Mouse (Mus musculus) CH12.LX (cell line): ENCODE results near the gene Ttc7. TPM values are rescaled to one million over a fixed set of nuclear protein-coding genes. Genes with fewer than 3 reads are reported as not detected.

Source experiments
- DNase-seq: peaks from one replicate; pipeline ENCODE4 v3.0.0-alpha.2; 2013; ENCODE audit errors: extremely low read depth
- H3K27ac ChIP-seq: 2 replicates; pipeline ENCODE4 v1.5.1; 2012; ENCODE audit warnings: low read depth, mild to moderate bottlenecking, control low read depth, moderate library complexity; ENCODE audit not compliant: insufficient read depth
- H3K27me3 ChIP-seq: replicated peaks from 2 replicates; pipeline ENCODE3; 2012; ENCODE audit warnings: inconsistent platforms
- H3K36me3 ChIP-seq, 2 experiments: replicated peaks in 1 of 2; 2 replicates each; pipeline versions ENCODE3 to v1.6.1; 2012; ENCODE audit warnings: inconsistent platforms in 1 of 2, low read length in 1 of 2, mild to moderate bottlenecking in 1 of 2, mixed read lengths in 1 of 2, moderate library complexity in 1 of 2; ENCODE audit not compliant: control insufficient read depth in 1 of 2, insufficient read depth in 1 of 2
- H3K4me1 ChIP-seq, 2 experiments: 2 replicates each; pipeline ENCODE4 v1.6.1; 2012; ENCODE audit warnings: inconsistent platforms in 1 of 2, moderate library complexity in 1 of 2; ENCODE audit not compliant: insufficient read depth in 2 of 2, control insufficient read depth in 1 of 2
- H3K4me2 ChIP-seq: 2 replicates; pipeline ENCODE4 v1.6.1; 2012; ENCODE audit warnings: low read depth, mild to moderate bottlenecking, control low read depth; ENCODE audit not compliant: poor library complexity, insufficient read depth, severe bottlenecking
- H3K4me3 ChIP-seq, 3 experiments: fragments of 150-350 bp in 1 of 3; sonication (generic) in 1 of 3; replicated peaks in 1 of 3; 2 replicates each; pipeline versions ENCODE3 to v1.5.1; 2011 to 2012; ENCODE audit warnings: low read depth in 2 of 3, low read length in 2 of 3, mild to moderate bottlenecking in 2 of 3, moderate library complexity in 2 of 3, control low read depth in 1 of 3, improper control_type of control experiment in 1 of 3, inconsistent platforms in 1 of 3, mixed read lengths in 1 of 3; ENCODE audit not compliant: poor library complexity in 1 of 3
- H3K79me2 ChIP-seq: replicated peaks from 2 replicates; pipeline ENCODE4 v1.6.1; 2012; ENCODE audit warnings: mild to moderate bottlenecking, moderate library complexity; ENCODE audit not compliant: control insufficient read depth, poor library complexity, insufficient read depth, severe bottlenecking; ENCODE audit errors: extremely low read depth
- H3K9ac ChIP-seq: 2 replicates; pipeline ENCODE4 v1.6.1; 2012; ENCODE audit warnings: low read depth, mild to moderate bottlenecking, control low read depth, moderate library complexity; ENCODE audit not compliant: insufficient read depth
- H3K9me3 ChIP-seq: replicated peaks from 2 replicates; pipeline ENCODE3; 2012; ENCODE audit warnings: low read length, inconsistent platforms, mixed read lengths
- BHLHE40 ChIP-seq: IDR thresholded peaks from 2 replicates; pipeline ENCODE4 v1.6.1; 2011; ENCODE audit warnings: mild to moderate bottlenecking, low read depth, low read length, improper control_type of control experiment
- CHD1 ChIP-seq: IDR thresholded peaks from 2 replicates; pipeline ENCODE4 v1.6.1; 2012; ENCODE audit warnings: low read depth, low read length, improper control_type of control experiment, inconsistent platforms
- CHD2 ChIP-seq: IDR thresholded peaks from 2 replicates; pipeline ENCODE4 v1.6.1; 2011; ENCODE audit warnings: low read length, improper control_type of control experiment
- E2F4 ChIP-seq: IDR thresholded peaks from 2 replicates; pipeline ENCODE4 v1.6.1; 2011; ENCODE audit warnings: low read depth, low read length, improper control_type of control experiment; ENCODE audit not compliant: insufficient replicate concordance
- ELF1 ChIP-seq: IDR thresholded peaks from 2 replicates; pipeline ENCODE4 v1.6.1; 2014; ENCODE audit warnings: low read depth, mild to moderate bottlenecking, inconsistent platforms, low read length, improper control_type of control experiment
- ETS1 ChIP-seq: conservative IDR thresholded peaks from 2 replicates; pipeline ENCODE4 v1.6.1; 2012; ENCODE audit warnings: low read depth, mild to moderate bottlenecking, inconsistent platforms, low read length, improper control_type of control experiment, moderate library complexity
- GABPA ChIP-seq: IDR thresholded peaks from 2 replicates; pipeline ENCODE4 v1.6.1; 2012; ENCODE audit warnings: low read depth, low read length, improper control_type of control experiment, inconsistent platforms; ENCODE audit not compliant: insufficient replicate concordance
- HCFC1 ChIP-seq: IDR thresholded peaks from 2 replicates; pipeline ENCODE4 v1.6.1; 2012; ENCODE audit warnings: low read depth, mild to moderate bottlenecking, inconsistent platforms, low read length, improper control_type of control experiment
- IRF4 ChIP-seq: IDR thresholded peaks from 2 replicates; pipeline ENCODE4 v1.6.1; 2014; ENCODE audit warnings: low read depth, mild to moderate bottlenecking, inconsistent platforms, low read length, improper control_type of control experiment
- JUN ChIP-seq: IDR thresholded peaks from 2 replicates; pipeline ENCODE4 v1.6.1; 2011; ENCODE audit warnings: low read depth, mild to moderate bottlenecking, low read length, improper control_type of control experiment, moderate library complexity; ENCODE audit not compliant: insufficient read depth
- JUND ChIP-seq: conservative IDR thresholded peaks from 2 replicates; pipeline ENCODE4 v1.6.1; 2011; ENCODE audit warnings: low read depth, low read length, improper control_type of control experiment
- KAT2A ChIP-seq: IDR thresholded peaks from 2 replicates; pipeline ENCODE4 v1.6.1; 2012; ENCODE audit warnings: low read length, improper control_type of control experiment, inconsistent platforms; ENCODE audit not compliant: insufficient replicate concordance
- MAFK ChIP-seq: IDR thresholded peaks from 2 replicates; pipeline ENCODE4 v1.6.1; 2011; ENCODE audit warnings: low read length, improper control_type of control experiment; ENCODE audit not compliant: insufficient replicate concordance
- MAX ChIP-seq: IDR thresholded peaks from 2 replicates; pipeline ENCODE4 v1.6.1; 2011; ENCODE audit warnings: low read length, improper control_type of control experiment
- MAZ ChIP-seq: IDR thresholded peaks from 2 replicates; pipeline ENCODE4 v1.6.1; 2012; ENCODE audit warnings: low read depth, mild to moderate bottlenecking, inconsistent platforms, low read length, improper control_type of control experiment, moderate library complexity
- MEF2A ChIP-seq: IDR thresholded peaks from 2 replicates; pipeline ENCODE4 v1.6.1; 2014; ENCODE audit warnings: low read depth, mild to moderate bottlenecking, inconsistent platforms, low read length, improper control_type of control experiment, borderline replicate concordance
- MXI1 ChIP-seq: IDR thresholded peaks from 2 replicates; pipeline ENCODE4 v1.6.1; 2011; ENCODE audit warnings: mild to moderate bottlenecking, low read depth, low read length, improper control_type of control experiment
- MYC ChIP-seq: IDR thresholded peaks from 2 replicates; pipeline ENCODE4 v1.6.1; 2011; ENCODE audit warnings: low read depth, mild to moderate bottlenecking, improper control_type of control experiment, low read length
- NRF1 ChIP-seq: IDR thresholded peaks from 2 replicates; pipeline ENCODE4 v1.6.1; 2014; ENCODE audit warnings: low read depth, mild to moderate bottlenecking, inconsistent platforms, low read length, improper control_type of control experiment, moderate library complexity
- POLR2A ChIP-seq: IDR thresholded peaks from 2 replicates; pipeline ENCODE4 v1.6.1; 2011; ENCODE audit warnings: low read depth, mild to moderate bottlenecking, improper control_type of control experiment, low read length
- POLR2AphosphoS2 ChIP-seq: IDR thresholded peaks from 2 replicates; pipeline ENCODE4 v1.6.1; 2011; ENCODE audit warnings: low read depth, low read length, improper control_type of control experiment
- RAD21 ChIP-seq: IDR thresholded peaks from 2 replicates; pipeline ENCODE4 v1.6.1; 2011; ENCODE audit warnings: low read depth, mild to moderate bottlenecking, low read length, improper control_type of control experiment, moderate library complexity
- RCOR1 ChIP-seq: conservative IDR thresholded peaks from 2 replicates; pipeline ENCODE4 v1.6.1; 2012; ENCODE audit warnings: low read depth, mild to moderate bottlenecking, inconsistent platforms, low read length, improper control_type of control experiment
- SIN3A ChIP-seq: IDR thresholded peaks from 2 replicates; pipeline ENCODE4 v1.6.1; 2012; ENCODE audit warnings: low read length, improper control_type of control experiment, inconsistent platforms
- TBP ChIP-seq: conservative IDR thresholded peaks from 2 replicates; pipeline ENCODE4 v1.6.1; 2011; ENCODE audit warnings: low read depth, low read length, improper control_type of control experiment
- TCF12 ChIP-seq: IDR thresholded peaks from 2 replicates; pipeline ENCODE4 v1.6.1; 2014; ENCODE audit warnings: low read depth, mild to moderate bottlenecking, inconsistent platforms, low read length, improper control_type of control experiment
- UBTF ChIP-seq: IDR thresholded peaks from 2 replicates; pipeline ENCODE4 v1.6.1; 2012; ENCODE audit warnings: low read depth, mild to moderate bottlenecking, inconsistent platforms, low read length, improper control_type of control experiment, moderate library complexity
- USF1 ChIP-seq: IDR thresholded peaks from 2 replicates; pipeline ENCODE4 v1.6.1; 2014; ENCODE audit warnings: low read depth, mild to moderate bottlenecking, inconsistent platforms, low read length, improper control_type of control experiment
- USF2 ChIP-seq: conservative IDR thresholded peaks from 2 replicates; pipeline ENCODE4 v1.6.1; 2011; ENCODE audit warnings: low read depth, low read length, improper control_type of control experiment
- ZC3H11A ChIP-seq: IDR thresholded peaks from 2 replicates; pipeline ENCODE4 v1.6.1; 2012; ENCODE audit warnings: low read depth, mild to moderate bottlenecking, inconsistent platforms, low read length, improper control_type of control experiment
- ZNF384 ChIP-seq: IDR thresholded peaks from 2 replicates; pipeline ENCODE4 v1.6.1; 2012; ENCODE audit warnings: low read depth, low read length, improper control_type of control experiment, inconsistent platforms
- dilution Hi-C: fragments of 300-500 bp; cut with MboI; formaldehyde crosslinking; loops from 2 replicates; pipeline ENCODE4 v1.14.3; 2020; ENCODE audit warnings: low sequenced_read_pairs; ENCODE audit not compliant: extremely low pct_unique_long_range_greater_than_20kb, extremely low pct_ligation_motif_present
- in situ Hi-C: fragments of 300-500 bp; cut with MboI; formaldehyde crosslinking; loops from 3 replicates; pipeline ENCODE4 v1.14.3; 2019; ENCODE audit warnings: low sequenced_read_pairs, low pct_ligation_motif_present, low pct_unique_long_range_greater_than_20kb, mixed read lengths
- polyA plus RNA-seq: library from polyadenylated mRNA; unstranded; fragments of >175 nt; gene quantifications from 2 replicates; pipeline ENCODE4 v1.2.1, GENCODE M21; 2012; ENCODE audit warnings: low read depth; ENCODE audit not compliant: insufficient read length
- total RNA-seq, 2 experiments: library from RNA; depleted of rRNA; stranded (reverse); fragments of 300-350 nt in 1 of 2; fragments of >200 nt in 1 of 2; gene quantifications; 2 replicates each; pipeline ENCODE4 v1.2.3; 2012 to 2014

The Ttc7 gene
- total and polyA plus RNA-seq, 3 experiments = 6.2 to 16.4 (median 12.8) TPM

- DNase-seq = peak; percentile 51
These were observed 31.9 kb downstream of the Ttc7 start for GRCm38 (mm10) chr17:87314530-87314946.

GRCm38 (mm10) chr17:87315021-87315531 lies 32.4 kb downstream of the Ttc7 start:
- in situ Hi-C loops (no loop called here), dilution Hi-C loops (no loop called here)
- peak overlapping the region in 1 of 3 experiments; percentile 29 for H3K4me3 ChIP-seq
- peak overlapping the region; percentile 33 for H3K4me2 ChIP-seq
- no peaks in the 10 kb centered on the region for H3K79me2 ChIP-seq
- H3K9me3 ChIP-seq = no peaks in the 10 kb centered on the region
- H3K9ac ChIP-seq = no peak overlapping the region; the same call in 1 of the 2 replicates
- peaks cover 18 to 42% of the 10 kb centered on the region in 2 experiments for H3K4me1 ChIP-seq
- H3K36me3 ChIP-seq = peaks cover 2 to 28% of the 10 kb centered on the region in 2 experiments
- DNase-seq = peak; percentile 89
- H3K27ac ChIP-seq = no peak overlapping the region
- no peaks in the 10 kb centered on the region for H3K27me3 ChIP-seq
- TF ChIP-seq GABPA = no peak
- no peak for TF ChIP-seq JUN
- peak; percentile 96 for TF ChIP-seq RAD21
- 0 out of 2 replicates have a peak, but pooled peaks have one; percentile 38 for TF ChIP-seq SIN3A
- TF ChIP-seq MAFK = no peak
- no peak for TF ChIP-seq KAT2A
- TF ChIP-seq TCF12 = peak; percentile 55
- no peak; the same call in 1 of the 2 replicates for TF ChIP-seq POLR2A
- no peak for TF ChIP-seq ETS1
- no peak for TF ChIP-seq HCFC1
- peak; percentile 19; the same call in 1 of the 2 replicates for TF ChIP-seq IRF4
- peak; percentile 94 for TF ChIP-seq MAZ
- TF ChIP-seq BHLHE40 = peak; percentile 92
- 0 out of 2 replicates have a peak, but pooled peaks have one; percentile 32 for TF ChIP-seq MAX
- peak; percentile 76 for TF ChIP-seq ZNF384
- TF ChIP-seq USF1 = no peak
- no peak; the same call in 1 of the 2 replicates for TF ChIP-seq RCOR1
- TF ChIP-seq UBTF = no peak
- no peak for TF ChIP-seq E2F4
- TF ChIP-seq TBP = no peak
- TF ChIP-seq USF2 = no peak
- no peak for TF ChIP-seq MXI1
- no peak for TF ChIP-seq JUND
- no peak for TF ChIP-seq CHD2
- peak; percentile 58 for TF ChIP-seq MEF2A
- no peak for TF ChIP-seq NRF1
- TF ChIP-seq CHD1 = no peak
- no peak for TF ChIP-seq MYC
- TF ChIP-seq ZC3H11A = peak; percentile 82
- TF ChIP-seq ELF1 = peak; percentile 56; the same call in 1 of the 2 replicates
- TF ChIP-seq POLR2AphosphoS2 = no peak

More at GRCm38 (mm10) chr17:87314530-87314946, 31.9 kb downstream of the Ttc7 start:
- H3K36me3 ChIP-seq = peaks cover 2 to 31% of the 10 kb centered on the region in 2 experiments
- no peak overlapping the region for H3K4me3 ChIP-seq
- no peak overlapping the region for H3K27ac ChIP-seq
- peaks cover 18 to 42% of the 10 kb centered on the region in 2 experiments for H3K4me1 ChIP-seq
- in situ Hi-C loops = loop anchor here (5.0 kb wide), 1 partner anchor 253 kb away; no protein-coding TSS in a partner anchor
- dilution Hi-C loops = no loop called here
- TF ChIP-seq MAX = no peak
- no peak for TF ChIP-seq MYC
- no peaks in the 10 kb centered on the region for H3K27me3 ChIP-seq
- no peaks in the 10 kb centered on the region for H3K9me3 ChIP-seq
- H3K79me2 ChIP-seq = no peaks in the 10 kb centered on the region
- no peak overlapping the region for H3K9ac ChIP-seq
- no peak overlapping the region for H3K4me2 ChIP-seq
